Mouse (Mus musculus) adrenal gland, postnatal 36 days (tissue): Measurements from ENCODE around the gene Magi1. TPM values are rescaled to one million over a fixed set of nuclear protein-coding genes. Genes with fewer than 3 reads are reported as not detected.

ENCODE experiments used
- DNase-seq, 2 experiments: peaks; one replicate each; pipeline ENCODE4 v3.0.0; 2021; ENCODE audit warnings: mixed read lengths in 1 of 2
- total RNA-seq, 2 experiments: library from RNA; stranded (reverse); gene quantifications; 2 replicates each; pipeline ENCODE4 v1.2.3; 2021

Gene Magi1
- total RNA-seq, 2 experiments from 2014 or later: 12.6 to 41.2 TPM

DNA sequence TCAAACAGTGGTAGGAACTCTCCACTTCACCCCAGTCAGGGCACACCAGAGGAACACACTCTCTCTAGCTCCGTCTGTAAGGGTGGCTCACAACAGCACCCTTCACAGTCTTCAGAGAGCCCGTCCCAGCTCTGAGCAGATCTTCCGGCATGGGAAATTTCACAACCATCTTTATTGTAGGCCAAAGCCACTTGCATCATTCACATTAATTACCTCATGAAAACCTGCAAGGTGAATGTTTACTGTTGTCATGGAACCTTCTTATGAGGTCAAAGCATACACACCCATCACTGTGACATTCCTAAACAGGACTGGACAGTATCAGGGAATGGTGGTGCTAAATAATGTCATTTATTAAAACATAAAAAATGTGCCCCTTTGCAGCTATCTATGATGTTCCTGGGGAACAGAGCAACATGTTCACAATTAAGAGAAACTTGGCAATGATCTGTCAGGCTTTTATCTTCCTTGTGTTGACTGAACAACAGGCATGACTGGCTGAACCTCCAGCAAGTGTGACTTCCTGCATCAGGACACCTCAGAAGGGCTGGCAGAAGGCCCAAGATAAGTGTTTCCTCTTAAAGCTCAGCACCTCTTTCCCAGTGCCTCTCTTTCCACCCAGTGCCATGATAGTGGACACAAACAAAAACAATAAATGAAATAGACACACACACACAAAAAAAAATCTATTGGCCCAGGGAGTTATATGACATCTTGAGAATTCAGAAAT, 125.4 kb downstream of the Magi1 start:
- no peak for DNase-seq

DNA sequence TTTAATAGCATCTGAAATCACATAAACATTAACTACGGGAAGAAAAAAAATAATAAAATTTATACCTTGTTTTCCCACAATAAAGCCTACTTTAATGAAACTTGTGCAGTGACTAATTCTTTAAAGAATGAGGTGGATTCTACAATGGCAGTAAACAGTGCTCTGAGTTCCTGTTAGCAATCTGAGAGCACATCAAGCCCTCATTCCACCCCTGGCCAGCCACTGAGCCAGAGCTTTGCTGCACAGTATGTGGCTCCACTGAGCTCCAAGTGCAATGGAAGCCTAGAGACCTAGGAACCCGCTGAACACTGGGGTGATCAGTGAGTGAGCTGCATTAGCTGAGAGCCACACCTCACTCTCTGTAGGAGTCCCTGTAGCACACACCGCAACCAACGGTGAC, 127.7 kb downstream of the Magi1 start:
- no peak for DNase-seq

DNA sequence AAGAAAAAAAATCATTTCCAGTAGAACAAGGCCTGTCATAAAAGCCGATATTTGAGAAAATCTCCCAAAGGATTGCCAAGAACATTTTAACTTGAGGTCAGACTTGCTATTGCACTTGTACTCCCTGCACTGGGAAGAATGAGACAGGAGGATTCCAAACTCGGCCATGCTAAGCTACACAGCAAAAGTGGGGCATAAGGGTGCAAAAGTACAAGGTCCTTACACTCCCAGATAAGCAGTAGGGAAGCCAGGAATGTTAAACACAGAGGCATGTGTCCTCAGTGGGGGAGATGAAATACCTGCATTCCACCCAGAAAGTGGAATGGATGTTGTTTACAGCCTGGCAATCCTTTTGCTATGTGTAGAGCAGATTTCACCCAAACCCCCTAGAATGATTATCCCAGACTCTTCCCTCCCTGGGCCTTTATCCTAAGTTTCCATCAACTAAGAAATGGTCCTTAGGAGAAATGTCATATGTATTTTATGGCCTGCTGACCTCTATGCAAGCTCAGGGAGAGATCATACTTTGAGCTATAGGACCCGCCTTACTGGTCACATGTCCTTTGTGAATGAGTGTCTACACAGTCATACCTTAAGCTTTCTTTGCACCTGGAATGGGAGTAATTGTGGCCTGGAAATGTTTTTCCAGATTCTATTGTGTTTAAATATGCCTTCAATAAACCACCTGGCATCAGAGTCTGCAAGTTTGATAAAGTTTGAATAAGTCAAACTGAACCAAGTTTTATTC, 128.7 kb downstream of the Magi1 start:
- no peak for DNase-seq

DNA sequence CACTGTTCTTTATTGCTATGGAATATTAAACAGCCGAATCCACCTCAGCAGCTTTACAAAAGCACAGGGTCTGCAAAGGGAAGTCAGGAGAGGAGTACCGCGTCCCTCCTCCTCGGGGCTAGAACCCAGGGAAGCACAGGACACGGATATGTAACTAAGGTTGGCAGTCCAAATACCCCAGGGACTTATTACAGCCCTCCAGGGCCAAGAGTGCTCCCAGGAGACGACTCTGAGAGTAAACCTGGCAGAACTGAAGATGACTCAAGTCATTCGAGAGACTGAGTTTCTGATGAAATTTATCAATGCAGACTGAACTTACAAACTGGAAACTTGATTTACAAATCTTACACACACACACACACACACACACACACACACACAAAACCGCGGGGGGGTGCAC, 130.8 kb downstream of the Magi1 start:
- DNase-seq: no peak

DNA sequence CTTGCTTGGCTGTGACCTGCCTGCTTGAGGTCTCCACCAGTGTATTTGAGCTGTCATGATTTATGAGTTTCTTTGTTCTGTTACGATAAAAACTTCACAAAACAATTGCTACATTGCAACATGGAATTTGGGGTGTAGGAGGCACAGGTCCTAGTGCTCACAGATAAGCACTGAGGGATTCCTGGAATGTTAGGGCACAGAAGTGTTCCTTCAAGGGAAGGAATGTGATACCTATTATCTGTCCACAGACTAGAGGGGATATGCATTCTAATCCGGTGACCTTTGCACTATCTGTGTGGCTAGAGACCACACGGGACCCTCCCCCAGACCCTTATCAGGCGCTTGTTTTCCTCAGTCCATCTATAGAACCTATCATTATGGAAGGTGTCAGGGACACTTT, 132.8 kb downstream of the Magi1 start:
- no peak for DNase-seq

DNA sequence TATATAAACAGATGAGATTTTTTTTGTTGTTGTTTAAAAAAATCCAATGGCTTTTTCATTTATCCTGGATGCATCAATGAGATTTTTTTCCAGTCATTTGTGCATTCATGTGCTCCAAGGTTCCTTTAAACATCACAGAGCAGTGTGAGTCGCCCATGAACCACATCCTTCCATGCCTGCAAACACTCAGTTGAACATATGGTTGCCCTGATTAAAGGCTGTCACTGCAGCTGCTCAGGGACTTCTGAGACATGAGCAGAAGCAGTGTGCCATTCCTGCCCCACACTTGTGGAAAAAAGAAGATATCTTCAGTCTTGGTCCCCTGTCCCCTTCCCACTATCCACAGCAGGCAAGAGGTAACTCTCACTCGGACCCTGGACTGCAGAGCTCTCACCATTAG, 133.9 kb downstream of the Magi1 start:
- DNase-seq: no peak

DNA sequence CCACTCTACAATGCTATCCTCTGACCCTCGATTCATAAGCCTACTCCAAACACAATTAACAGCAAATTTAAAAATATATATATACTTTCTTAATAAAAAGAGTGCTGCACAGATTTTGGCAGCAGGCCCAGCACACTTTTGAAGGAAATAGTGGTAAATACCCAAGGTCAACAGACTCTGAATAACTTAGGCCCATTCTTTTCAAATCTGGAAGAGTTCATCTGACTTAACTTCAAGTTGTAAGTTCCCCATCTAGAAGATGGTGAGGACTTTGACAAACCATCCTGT, 137.6 kb downstream of the Magi1 start:
- DNase-seq: peak; percentile 41 to 56

DNA sequence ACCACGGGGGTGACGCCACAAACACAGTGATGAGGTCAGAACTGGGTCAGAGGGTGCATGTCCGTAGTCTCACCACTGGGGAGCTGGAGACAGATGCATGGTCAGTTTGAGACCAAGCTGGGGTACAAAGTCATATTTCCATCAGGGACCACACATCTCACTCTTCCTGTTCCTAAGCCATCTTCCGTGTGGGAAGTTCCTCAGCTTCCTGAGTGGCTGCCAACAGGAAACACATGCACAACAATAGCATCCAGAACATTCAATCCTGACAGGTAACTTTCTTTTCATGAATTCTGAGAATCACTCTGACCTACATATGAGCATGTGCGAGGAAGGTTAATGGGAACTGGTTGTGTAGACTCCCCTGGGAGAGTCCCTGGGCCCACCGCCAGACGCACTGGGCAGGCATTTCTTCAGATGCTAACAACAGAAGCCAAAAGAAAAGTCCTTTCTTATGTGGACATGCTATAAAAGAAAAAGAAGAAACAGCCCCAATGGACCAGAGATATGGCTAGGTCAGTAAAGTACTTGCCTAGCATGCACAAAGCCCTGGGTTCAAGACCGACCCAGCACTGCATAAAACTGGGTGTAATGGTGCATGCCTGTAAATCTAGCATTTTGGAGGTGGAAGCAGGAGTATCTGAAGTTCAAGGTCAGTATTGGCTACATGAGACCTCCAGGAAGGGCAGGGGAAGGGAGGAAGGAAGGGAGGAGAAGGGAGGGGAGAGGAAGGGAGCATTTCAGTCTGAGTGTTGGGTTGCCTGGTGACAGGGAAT, 138.1 kb downstream of the Magi1 start:
- DNase-seq: peak; percentile 62 to 84

DNA sequence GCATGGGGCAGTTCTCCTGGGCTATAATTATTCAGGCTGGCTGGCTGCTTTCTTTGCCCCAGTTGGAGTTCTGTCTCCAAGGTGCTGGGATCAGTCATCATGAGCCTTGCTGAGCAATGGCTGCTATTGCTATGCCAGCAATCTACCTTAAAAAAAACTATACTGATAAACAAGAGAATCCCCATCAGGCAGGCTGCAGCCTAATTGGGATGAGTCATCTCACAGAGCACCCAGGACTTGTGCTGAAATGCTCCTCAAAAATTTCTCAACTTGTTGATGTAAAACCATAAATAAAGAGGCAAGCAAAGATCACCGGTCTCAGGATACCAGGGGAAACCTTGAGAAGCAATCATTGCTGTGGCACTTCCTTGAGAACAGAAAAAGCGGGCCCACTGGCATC, 141.2 kb downstream of the Magi1 start:
- DNase-seq: no peak

DNA sequence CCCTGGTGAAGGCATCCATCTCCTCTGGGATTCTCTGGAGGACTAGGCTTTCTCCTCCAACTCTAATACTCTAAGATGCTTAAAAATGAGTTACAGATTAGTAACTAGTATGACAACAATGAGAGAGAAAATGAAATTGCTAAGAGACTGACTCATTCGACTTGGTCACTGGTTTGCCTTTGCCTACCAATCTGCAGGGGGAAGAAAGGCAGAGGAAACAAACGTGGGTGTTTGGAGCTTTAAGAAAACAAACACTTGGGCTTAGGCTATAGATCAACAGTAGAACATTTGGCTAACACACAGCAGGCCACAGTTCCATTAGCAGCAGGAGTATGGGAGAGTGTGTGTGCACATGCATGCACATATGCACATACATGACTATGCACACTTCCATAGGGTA, 142.2 kb downstream of the Magi1 start:
- no peak for DNase-seq

DNA sequence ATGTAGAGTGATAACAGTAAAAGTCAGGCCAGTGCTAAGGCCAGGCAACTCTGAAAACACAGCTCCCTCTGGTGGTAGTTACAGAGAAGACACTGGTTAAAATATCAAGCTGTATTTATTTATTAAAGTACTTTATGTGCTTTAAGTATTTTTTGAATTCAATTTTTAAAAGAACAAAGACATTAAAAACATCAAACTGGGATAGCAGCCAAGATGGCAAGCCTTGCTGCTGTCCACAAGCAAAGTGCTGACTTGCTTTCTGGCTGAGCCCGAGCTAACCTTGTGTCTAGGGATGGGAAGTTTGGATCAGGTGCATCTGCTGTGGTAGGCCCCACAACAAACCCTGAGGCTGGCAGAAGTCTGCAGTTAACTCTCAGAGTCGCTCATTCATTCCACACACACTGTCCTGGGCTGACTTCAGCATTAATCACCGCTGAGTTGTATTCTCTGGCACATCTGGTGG, 143.7 kb downstream of the Magi1 start:
- peak in 1 of 2 experiments; percentile 50 for DNase-seq

DNA sequence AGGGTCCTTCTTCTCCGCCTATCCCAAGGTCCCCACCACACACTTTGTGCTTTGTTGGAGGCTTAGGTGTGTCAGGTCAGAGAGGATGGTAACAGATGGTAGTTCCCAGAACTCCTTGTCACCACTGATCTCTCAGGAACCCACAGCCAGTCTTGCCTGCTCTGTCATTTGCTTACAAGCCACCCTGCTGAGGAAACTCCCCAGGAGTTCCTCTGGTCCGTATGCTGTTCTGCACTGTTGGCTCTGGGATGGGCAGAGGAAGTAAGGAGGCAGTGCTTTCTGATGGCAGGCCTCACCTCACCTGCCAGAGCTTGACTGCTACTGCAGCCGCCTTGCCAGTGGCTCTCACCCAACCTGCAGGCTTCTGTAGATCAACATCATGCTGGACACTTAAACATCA, 147.0 kb downstream of the Magi1 start:
- DNase-seq: no peak

DNA sequence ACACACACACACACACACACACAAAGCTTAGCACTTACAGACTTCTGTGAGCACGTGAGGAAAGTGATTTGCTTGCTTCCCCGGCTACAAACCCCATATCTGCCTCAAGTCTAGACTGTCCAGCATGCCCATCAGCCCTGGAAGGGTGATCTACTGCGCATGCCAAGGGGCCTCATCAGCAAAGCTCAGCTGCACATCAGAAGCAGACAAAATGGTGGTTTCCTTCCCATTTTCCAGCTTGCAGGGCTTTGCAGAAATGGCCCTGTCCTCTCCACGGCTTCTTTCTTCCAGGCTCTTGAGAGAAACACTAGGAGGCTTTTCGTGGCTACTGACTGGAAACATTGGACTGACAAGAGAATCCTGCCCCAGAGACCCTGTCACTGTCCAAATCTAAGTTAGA, 149.6 kb downstream of the Magi1 start:
- DNase-seq: no peak

DNA sequence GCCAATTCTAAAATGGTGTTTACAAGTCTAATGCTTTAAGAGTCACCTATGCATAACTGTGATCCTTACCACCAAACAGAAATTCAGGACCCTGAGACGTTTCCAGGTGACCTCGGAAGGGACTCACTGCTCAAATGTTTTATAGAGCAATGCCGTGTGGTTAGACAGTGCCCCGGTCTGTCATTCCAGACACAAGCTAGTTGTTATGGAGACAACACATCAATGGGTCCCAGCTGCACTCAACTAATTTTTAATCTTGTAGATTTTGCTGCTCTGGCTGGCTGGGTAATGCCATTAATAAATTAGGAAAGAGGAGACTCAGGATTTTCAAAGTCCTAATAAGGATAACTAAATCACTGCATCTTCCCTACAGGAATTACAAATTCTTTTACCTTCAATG, 151.7 kb downstream of the Magi1 start:
- DNase-seq: no peak

DNA sequence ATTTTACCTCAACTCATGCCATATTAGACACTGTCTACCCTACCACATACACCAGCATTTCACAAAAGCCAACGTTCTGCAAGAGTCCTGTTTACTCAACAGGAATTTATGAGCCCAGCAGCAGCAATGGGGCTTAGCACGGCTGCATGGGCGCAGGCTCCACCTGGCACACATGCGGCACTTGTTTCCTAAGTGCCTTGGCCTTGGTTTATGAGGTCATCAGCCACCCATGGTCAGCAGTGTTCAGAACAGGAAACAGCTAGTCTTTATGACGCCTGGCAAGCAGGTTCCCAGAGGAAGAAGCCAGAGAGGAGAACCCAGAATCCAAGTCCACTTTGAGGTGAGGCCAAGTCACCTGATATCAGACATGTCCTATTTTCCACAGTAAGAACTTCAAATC, 153.3 kb downstream of the Magi1 start:
- DNase-seq: peak; percentile 39 to 59

DNA sequence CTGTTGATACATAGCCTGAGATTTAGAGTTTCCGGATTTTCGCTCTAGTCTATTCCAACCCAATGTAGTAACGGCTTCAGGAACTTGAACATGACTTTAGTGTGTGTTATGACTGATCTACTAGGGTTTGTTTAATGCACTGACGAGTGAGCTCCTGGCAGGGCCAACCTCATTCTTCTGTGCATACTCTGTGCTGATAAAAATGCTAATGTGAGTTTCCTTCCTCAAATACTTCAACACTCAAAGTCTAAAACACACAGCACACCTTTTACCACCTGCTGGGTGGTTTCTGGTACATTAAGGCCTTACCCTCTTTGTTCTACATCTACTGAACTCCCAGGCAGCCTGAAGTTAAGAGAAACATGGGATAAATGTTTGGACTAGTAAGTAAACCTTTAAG, 157.0 kb downstream of the Magi1 start:
- no peak for DNase-seq

DNA sequence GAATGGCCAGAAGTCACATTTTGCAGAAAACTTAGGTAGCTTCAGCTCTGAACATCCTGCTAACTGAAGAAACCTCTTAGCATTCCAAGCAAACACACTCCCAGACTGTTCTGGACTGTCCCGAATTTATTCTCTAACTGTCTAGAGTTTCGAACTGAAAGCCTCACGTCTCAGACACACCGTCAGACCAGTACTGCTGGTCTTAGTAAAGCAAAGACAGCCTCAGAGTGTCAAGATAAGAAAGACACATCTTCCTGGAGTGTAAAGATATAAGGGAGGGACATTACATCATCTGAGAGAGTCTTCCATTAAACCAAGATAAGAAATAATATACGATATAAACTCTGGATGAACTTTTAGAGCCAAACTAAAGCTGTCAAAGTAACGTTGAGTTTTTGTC, 158.6 kb downstream of the Magi1 start:
- no peak for DNase-seq

DNA sequence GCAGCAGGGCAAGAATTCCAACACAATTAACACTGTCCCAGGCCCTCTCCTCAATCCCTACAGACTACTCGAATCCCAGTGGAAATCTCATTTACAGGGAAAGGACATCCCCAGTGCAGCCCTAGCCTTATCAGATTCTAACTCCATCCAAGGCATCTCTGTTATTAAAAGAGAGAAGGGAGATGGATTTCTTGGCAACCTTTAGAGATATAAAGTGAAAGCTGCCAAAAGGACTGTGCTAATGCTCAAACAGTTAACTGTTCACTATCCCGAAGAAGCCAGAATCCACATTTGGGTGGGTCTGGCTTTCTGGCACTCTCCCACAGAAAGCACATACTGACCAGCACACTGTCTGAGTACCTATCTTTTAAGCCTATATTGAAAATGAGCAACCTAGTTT, 159.4 kb downstream of the Magi1 start:
- no peak for DNase-seq

DNA sequence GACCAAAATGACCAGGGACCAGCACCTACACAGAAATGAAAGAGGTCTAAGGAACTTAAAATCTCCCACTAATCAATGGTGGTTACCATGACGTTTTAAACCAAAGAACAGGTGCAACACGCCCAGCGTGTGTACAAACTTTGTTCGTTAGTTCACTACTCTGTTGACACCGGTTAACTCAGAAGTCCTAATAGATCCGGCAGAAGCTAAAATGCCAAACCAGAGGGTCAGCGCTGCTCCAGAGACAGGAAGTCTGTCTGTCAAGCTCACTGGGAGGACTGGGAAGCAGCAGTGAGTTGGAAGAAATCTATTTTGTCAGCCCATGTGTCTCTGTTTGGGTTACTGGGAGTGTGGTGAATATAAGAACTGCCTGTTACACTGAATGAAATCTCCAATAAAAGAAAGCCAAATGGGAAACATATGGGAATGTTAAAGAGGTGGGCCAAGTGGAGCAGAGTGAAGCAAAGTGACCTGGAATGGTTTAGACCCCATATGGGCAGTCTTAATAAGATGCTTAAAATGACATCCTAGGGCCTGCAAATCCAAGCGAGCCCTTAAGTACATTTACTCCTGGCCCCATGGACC, 161.1 kb downstream of the Magi1 start:
- DNase-seq: no peak

DNA sequence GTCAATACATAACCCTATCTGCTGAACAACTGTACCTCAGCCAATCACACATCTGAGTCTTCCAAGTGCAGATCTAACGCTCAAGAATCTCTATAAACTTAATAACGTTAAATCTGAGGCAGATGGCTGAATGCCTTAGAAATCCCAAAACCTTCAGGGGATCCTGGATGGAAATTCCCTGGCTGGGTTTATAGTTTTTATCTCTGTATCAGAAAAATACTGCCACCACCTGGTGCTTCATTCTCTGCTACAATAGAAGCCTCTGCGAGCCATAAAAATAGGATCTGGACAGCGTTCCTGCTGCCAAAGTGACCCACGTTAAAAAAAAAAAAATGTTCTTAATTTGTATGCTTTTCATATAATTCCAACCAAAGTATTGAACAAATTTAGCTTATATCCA, 162.2 kb downstream of the Magi1 start:
- DNase-seq: no peak

DNA sequence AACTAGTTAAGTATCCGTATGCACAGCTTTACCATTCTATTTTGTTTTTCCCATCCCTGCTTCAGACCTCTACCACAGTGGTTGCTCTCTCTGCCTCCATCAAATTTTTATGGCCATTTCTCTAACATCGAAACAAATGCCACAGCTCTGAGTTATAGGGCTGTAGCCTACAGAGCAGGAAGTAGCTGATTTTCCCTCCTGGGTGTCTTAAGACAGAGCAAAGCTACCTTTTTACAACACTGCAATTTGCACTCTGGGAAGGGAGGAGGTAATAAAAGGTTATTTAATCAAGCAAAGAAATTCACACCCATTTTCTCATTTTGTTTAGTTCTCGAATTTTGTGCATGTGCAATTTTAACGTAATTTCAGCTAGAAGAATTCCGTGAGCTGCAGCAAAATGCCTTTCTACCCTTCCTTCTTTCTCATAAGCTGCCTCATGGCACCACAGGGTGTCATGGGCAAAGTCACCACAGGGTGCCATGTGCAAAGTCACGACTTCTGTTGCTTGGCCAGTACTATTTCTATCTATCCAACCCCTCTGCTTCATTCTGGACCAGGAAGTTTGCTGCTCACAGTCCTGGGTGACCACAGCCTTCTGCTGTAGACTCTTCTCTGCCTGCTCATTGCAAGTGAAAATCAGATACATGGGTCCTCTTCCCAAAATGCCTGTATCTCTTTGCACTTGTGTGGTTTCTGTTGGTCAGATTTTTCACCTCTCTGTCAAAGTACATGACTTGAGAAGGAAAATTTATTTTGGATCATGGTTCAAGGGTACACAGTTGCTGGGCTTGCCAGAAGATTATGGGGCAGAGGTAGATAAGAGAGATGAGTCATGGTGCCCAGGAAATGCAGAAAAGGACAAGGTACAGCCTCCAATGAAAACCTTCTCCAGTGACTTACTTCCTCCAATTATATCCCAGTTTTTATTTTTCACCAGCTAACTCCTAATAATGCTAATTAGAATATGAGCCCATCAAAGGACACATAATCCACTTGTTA, 167.0 kb downstream of the Magi1 start:
- no peak for DNase-seq

DNA sequence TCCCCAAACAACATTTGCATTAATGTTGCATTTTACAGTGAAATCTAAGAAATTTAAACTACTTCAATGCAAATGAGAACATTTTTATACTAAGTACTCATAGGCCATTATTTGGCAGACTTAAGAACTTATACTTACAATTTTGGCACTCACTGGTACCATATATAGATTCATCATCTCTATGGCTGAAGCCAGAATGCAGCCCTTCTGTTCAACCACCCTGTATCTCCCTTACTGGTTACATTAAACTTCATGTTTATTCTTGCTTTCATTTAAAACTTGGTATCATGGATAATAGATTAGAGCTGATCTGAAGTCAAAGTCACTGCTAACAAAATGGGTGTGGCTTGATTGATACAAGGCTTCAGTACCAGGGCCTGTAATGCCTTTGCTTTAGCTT, 171.9 kb downstream of the Magi1 start:
- DNase-seq: no peak
